Mouse (Mus musculus): ENCODE results near the gene Fads1.

GRCm38 (mm10) chr19:10231871-10232270, 49.2 kb downstream of the Fads1 start:
- TF ChIP-seq POLR2A (IDR thresholded peaks at IDR 0.05; ENCODE audit: borderline replicate concordance, extremely low read depth, low read depth, low read length) (no peak), CTCF (IDR thresholded peaks at IDR 0.05; ENCODE audit: insufficient read depth, low read length) (no peak)
